Mouse (Mus musculus): ENCODE results near the gene Hspa12b.

Gene Hspa12b

DNA sequence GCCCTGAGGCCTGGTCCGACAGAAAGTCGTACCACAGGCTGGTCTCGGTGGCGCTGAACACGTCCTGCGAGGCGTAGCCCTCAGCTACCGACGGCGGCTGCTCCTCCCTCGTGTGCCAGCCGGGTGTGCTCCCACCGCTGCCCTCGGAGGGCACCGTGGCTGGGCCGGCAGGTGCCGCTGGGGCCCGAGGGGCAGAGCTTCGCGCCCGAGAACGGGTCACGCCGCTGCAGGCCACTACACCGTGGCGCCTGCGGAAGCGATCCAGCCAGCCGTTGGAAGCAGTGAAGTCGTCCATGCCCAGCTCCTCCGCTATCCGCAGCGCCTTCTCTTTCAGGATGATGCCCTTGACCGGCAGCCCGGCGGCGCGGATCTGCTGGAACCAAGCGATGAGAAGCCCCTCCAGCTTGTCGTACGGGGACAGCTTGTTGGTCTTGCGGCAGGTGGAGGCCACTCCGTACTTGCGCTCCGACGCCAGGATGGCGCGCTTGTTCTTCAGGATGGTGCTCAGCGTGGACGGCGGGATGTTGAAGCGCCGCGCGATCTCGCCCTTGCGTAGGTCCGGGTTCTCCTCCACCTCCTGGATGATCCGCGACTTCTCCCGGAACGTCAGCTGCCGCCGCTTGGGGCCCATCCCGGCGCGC lies 52.3 kb downstream of the Hspa12b start:
- DNase-seq (ENCODE audit: extremely low spot score): peak; percentile 74

DNA sequence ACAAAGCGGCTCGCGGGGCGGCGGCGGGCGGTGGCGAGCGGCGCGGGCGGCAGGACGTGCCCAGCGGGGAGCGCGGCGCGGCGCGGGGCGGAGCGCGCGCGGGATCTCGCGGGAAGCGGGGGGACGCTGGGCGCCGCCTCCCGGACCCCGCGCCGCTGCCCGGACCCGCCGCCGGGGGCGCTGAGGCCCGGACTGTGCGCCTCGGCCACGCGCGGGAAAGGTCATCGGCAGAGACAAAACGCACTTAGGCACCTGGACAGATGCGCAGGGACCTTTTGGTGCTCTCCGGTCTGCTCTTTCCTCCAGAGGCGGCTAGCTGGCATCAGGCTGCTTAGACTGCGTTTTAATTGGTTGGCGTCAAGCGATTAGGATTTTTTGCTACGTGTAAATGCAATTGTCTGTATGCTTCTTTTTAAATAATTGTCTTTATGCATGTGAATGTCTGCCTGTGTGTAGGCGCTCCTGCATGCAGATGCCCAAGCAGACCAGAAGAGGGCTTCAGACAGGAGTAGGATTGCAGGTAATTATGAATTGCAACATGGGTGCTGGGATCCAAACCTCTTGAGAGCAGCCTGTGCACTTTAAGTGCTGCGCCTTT lies 53.0 kb downstream of the Hspa12b start, which contains the start of gene Cenpb:
TSS of gene Cenpb (minus strand) at position 78 of the 598 bp plus-strand sequence.
- peak; percentile 87 for DNase-seq (ENCODE audit: extremely low spot score)

DNA sequence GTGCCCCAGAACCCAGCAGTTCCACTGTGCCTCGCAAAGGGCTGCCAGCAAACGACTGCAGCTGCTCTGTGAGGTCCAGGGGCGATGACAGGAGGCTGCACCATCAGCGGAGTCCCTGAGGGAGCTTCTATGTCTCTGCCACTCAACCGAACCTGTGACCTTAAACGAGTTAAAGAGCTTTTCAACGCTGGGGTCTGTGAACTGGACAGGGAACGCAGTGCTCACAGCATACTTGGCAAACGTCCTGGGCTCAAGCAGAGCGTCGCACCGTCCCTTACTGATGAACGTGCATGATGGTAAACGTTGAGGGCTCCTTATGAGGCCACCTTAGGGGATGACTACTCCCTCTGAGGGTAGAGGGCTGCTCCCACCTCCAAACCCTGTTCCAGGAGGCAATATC lies 59.3 kb downstream of the Hspa12b start:
- DNase-seq (ENCODE audit: extremely low spot score): no peak

DNA sequence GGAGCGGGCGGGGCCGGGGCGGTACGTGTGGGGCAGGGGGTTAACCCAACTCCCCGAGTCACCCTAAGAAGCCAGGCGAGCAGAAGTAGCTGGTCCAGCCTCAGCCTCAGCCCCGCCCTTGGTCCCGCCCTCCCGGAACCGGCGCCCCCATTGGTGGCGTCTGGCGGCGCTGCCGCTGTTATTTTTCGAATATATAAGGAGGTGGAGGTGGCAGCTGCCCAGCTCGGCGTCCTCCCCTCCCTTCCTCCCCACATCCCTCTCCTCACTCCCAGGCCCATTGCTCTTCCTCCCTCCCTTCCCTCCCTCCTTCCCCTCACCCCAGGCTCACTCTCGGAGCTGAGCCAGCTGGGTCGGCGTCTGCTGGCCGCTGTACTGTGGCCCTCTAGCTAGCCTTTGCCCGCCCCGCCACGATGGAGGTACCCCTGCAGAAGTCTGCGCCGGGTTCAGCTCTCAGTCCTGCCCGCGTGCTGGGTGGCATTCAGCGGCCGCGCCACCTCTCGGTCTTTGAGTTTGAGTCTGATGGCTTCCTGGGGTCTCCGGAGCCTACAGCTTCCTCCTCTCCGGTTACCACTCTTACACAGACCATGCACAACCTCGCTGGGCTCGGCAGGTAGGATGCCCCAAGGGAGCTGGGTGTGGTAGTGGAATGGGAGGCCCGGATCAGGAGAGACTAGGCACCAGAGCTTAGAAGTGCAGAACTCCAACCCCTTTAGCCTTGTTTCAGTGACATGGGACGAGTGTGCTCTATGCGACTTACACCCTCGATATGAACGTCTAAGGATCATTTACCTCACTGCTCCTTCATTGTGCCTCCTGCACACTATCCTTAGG lies 59.9 kb downstream of the Hspa12b start, which contains the start of the genes Cdc25b and Spef1:
TSS of gene Cdc25b (plus strand) at position 179 of the 831 bp plus-strand sequence.
TSS of gene Spef1 (minus strand) at position 512 of the 831 bp plus-strand sequence.
- peak; percentile 90 for DNase-seq (ENCODE audit: extremely low spot score)

DNA sequence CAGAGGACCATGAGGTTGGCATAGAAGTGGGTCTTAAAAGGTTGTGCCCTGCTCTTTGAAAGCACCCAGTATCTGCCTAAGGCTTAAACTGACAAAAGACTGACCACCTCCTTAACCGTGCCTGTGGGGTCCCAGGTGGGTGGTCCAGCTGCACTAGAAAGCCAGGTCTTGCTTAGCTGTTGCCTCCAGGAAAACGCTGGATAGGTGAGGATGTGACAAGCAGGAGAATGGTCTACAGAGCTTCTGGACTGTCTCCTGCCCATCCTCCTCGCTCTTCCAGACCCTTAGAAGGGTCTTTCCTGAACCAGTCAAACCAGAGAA lies 60.5 kb downstream of the Hspa12b start:
- no peak for DNase-seq (ENCODE audit: extremely low spot score)

DNA sequence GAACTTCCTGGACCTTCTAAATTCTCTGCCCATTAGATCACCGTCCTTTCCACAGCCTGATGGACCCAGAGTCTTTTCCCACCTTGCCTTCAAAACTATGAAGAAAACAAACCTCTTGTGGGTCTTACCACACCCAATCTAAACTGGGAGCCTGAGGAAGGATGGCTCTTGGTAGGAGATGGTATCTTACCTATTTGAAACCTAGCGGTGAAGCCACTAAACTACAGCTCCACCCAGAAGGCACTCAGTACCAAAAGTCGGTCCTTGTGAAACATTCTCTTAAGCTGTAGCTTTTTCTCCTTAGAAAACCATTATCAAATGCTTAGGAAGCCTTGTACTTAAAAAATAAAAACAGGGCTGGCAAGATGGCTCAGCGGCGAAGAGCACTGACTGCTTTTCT lies 61.2 kb downstream of the Hspa12b start:
- DNase-seq (ENCODE audit: extremely low spot score): no peak

DNA sequence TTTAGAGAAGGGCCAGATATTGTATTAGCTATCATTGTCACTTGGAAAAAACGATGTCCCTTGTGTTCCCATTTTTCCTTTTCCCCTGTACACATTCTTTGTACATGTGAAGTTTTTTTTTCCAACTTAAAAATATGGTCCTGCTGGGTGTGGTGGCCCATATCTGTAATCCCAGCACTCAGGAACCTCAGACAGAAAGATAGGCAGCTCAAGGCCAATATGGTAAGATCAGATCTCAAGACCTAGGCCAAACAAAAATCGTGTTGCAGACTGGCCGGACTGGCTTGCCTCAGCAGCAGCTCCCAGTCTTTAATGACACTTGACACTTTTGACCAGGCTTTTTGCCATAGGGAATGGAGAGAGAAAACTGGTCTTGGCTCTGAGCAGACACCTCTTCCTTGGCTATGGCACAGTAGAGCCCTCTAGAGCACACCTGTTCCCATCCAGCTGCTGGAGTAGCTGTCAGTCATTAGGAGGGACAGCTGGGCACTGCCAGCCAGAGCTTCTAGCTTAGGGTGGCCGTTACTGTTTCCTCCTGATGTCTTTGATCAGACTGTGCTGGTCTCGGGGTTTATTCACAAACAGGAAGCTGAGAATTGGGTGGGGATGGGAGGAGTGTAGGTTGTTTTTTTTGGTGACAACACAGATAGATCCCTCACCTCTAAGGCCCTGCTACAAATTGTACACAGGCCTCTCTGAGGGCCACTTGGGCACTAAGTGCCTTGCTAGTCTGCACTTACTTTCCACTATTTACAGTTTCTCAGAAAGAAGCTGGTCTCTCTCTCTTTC lies 62.6 kb downstream of the Hspa12b start:
- DNase-seq (ENCODE audit: extremely low spot score): no peak

DNA sequence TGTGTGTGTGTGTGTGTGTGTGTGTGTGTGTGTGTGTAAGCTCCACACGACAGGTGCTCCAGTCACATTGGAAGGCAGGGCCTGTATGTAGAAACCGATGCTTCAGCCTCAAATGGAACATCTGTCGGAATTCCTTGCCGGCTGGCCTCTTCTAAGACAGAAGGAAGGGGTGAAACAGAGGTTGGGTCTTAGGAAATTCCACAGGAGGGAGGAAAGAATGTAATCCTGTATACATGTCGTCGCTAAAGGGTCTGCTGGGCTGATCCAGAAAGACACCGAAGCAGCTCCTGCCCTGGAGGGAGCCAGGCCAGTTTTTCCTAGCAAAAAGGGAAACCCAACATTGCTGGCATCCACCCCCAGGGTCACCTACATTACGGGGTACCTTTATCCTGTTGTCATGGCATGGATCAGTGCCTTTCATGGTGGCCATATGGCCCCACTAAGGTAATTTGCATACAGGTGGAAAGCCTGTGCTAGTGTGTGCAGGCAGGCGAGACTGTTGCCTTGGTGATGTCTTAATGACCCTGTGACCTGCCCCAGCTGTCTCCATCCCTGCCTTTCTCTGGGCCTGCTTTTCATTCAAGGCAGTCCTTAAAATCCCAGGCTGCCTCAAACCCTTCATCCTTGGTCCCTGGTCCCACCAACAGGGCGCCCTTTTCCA lies 63.4 kb downstream of the Hspa12b start:
- peak; percentile 72 for DNase-seq (ENCODE audit: extremely low spot score)

DNA sequence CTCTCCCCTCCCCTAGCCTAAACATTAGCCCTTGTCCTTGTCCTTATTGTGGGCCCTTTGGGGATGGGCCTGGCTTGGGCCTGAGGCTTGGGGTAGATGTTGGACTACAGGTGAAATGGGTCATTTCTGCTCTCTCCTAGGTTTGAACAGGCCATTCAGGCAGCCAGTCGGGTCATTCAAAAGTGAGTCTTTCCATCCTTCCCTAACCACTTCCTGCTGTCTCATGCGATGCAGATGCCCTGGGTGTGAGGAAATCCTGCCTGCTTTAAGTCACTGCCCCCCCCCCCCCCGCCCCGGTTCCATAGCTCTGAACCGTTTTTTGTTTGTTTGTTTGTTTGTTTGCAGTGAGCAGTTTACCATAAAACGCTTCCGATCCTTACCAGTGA lies 63.9 kb downstream of the Hspa12b start:
- no peak for DNase-seq (ENCODE audit: extremely low spot score)
